Mouse (Mus musculus) limb, embryonic 15.5 days (tissue): Measurements from ENCODE around the gene Srms. TPM values are rescaled to one million over a fixed set of nuclear protein-coding genes. Genes with fewer than 3 reads are reported as not detected.

Source experiments
- ATAC-seq: fragments of 200-750 bp; cut with Nextera tagmentation; 2 replicates; pipeline ENCODE4 v1.8.0; 2017; ENCODE audit warnings: low read depth, moderate TSS enrichment; ENCODE audit not compliant: insufficient number of reproducible peaks, low FRiP score, low TSS enrichment
- H3K27ac ChIP-seq: fragments of 300-500 bp; sonication (generic); 2 replicates; pipeline ENCODE4 v1.5.1; 2015; ENCODE audit warnings: moderate library complexity, mild to moderate bottlenecking, inconsistent platforms
- H3K27me3 ChIP-seq: fragments of 300-500 bp; sonication (generic); 2 replicates; pipeline ENCODE4 v1.6.1; 2015; ENCODE audit warnings: inconsistent platforms
- H3K36me3 ChIP-seq: fragments of 300-500 bp; sonication (generic); 2 replicates; pipeline ENCODE4 v1.6.1; 2015; ENCODE audit warnings: inconsistent platforms
- H3K4me1 ChIP-seq: fragments of 300-500 bp; sonication (generic); 2 replicates; pipeline ENCODE4 v1.6.1; 2015; ENCODE audit warnings: inconsistent platforms
- H3K4me2 ChIP-seq: fragments of 300-500 bp; sonication (generic); 2 replicates; pipeline ENCODE4 v1.6.1; 2015; ENCODE audit warnings: mild to moderate bottlenecking, inconsistent platforms
- H3K4me3 ChIP-seq: fragments of 300-500 bp; sonication (generic); 2 replicates; pipeline ENCODE4 v1.5.1; 2015; ENCODE audit warnings: mild to moderate bottlenecking, inconsistent platforms
- H3K9ac ChIP-seq: fragments of 300-500 bp; sonication (generic); 2 replicates; pipeline ENCODE4 v1.6.1; 2015; ENCODE audit warnings: inconsistent platforms
- H3K9me3 ChIP-seq: fragments of 300-500 bp; sonication (generic); 2 replicates; pipeline ENCODE4 v1.6.1; 2016; ENCODE audit warnings: inconsistent platforms
- WGBS: fragments of 180-500 bp; shearing (Covaris S2); methylation state at CpG from one replicate; pipeline ENCODE4 v1.1.7; 2015; 5-methylcytosine and 5-hydroxymethylcytosine counted together
- polyA plus RNA-seq: library from polyadenylated mRNA; unstranded; fragments of >200 nt; fragmentation: Nextera tagmentation; extraction: Ambion mirVana; gene quantifications from 2 replicates; pipeline ENCODE4 v1.2.1, GENCODE M21; 2015

Gene Srms
- 0.26 and 0.41 TPM in 2 replicates for polyA plus RNA-seq

GRCm38 (mm10) chr2:181213021-181213445, at the start of gene Srms:
Gene Srms (minus strand): TSS chr2:181213185.
- 3% methylated on average over 17 of the region's 17 CpGs for WGBS
- no peak within 1 kb of the TSS for H3K9ac ChIP-seq
- no peak within 1 kb of the TSS for H3K27ac ChIP-seq
- H3K4me2 ChIP-seq: peak within 1 kb of the TSS; percentile 40
- no peaks in the 10 kb centered on the region for H3K9me3 ChIP-seq
- peak within 1 kb of the TSS; percentile 25 for H3K4me3 ChIP-seq
- peaks cover 14% of the 10 kb centered on the region for H3K4me1 ChIP-seq
- peaks cover 39% of the 10 kb centered on the region for H3K27me3 ChIP-seq
- no peaks in the 10 kb centered on the region for H3K36me3 ChIP-seq
- ATAC-seq: no peak

GRCm38 (mm10) chr2:181253248-181253647, 40.3 kb upstream of the Srms start:
- Histone ChIP-seq H3K4me3 (no peak overlapping the region), H3K27me3 (no peaks in the 10 kb centered on the region), H3K4me2 (no peak overlapping the region), H3K27ac (no peak overlapping the region), H3K36me3 (peaks cover 67% of the 10 kb centered on the region), H3K4me1 (no peaks in the 10 kb centered on the region), H3K9me3 (no peaks in the 10 kb centered on the region), H3K9ac (no peak overlapping the region)
- no peak for ATAC-seq
- WGBS: 78% methylated on average over 1 of the region's 1 CpGs

GRCm38 (mm10) chr2:181251841-181252240, 38.9 kb upstream of the Srms start:
- Histone ChIP-seq H3K4me2 (no peak overlapping the region), H3K9me3 (no peaks in the 10 kb centered on the region), H3K36me3 (peaks cover 57% of the 10 kb centered on the region), H3K4me3 (no peak overlapping the region), H3K27ac (no peak overlapping the region), H3K9ac (no peak overlapping the region), H3K4me1 (no peaks in the 10 kb centered on the region), H3K27me3 (no peaks in the 10 kb centered on the region)
- WGBS: 73% methylated on average over 1 of the region's 1 CpGs
- ATAC-seq: no peak

- no peak for ATAC-seq
- Histone ChIP-seq H3K9me3 (no peaks in the 10 kb centered on the region), H3K4me1 (no peaks in the 10 kb centered on the region), H3K27ac (no peak overlapping the region), H3K4me2 (no peak overlapping the region), H3K36me3 (peaks cover 38% of the 10 kb centered on the region), H3K4me3 (no peak overlapping the region), H3K9ac (no peak overlapping the region), H3K27me3 (no peaks in the 10 kb centered on the region)
- 89% methylated on average over 10 of the region's 10 CpGs for WGBS
These were observed 36.2 kb upstream of the Srms start for GRCm38 (mm10) chr2:181249217-181249616.

- no peak overlapping the region for H3K27ac ChIP-seq
- H3K9me3 ChIP-seq: no peaks in the 10 kb centered on the region
- no peak overlapping the region for H3K9ac ChIP-seq
- H3K4me2 ChIP-seq: no peak overlapping the region
- peaks cover 16% of the 10 kb centered on the region for H3K4me1 ChIP-seq
- H3K4me3 ChIP-seq: no peak overlapping the region
- H3K27me3 ChIP-seq: no peaks in the 10 kb centered on the region
- no peak for ATAC-seq
- WGBS: 42% methylated on average over 2 of the region's 2 CpGs
- H3K36me3 ChIP-seq: 0 out of 2 replicates have a peak, but pooled peaks cover 2% of the 10 kb centered on the region
These were observed 32.0 kb upstream of the Srms start for GRCm38 (mm10) chr2:181245031-181245430.

- peaks cover 18% of the 10 kb centered on the region for H3K4me1 ChIP-seq
- H3K4me3 ChIP-seq: no peak overlapping the region
- no peak overlapping the region for H3K9ac ChIP-seq
- no peak overlapping the region for H3K27ac ChIP-seq
- no peaks in the 10 kb centered on the region for H3K27me3 ChIP-seq
- H3K36me3 ChIP-seq: no peaks in the 10 kb centered on the region
- H3K9me3 ChIP-seq: no peaks in the 10 kb centered on the region
- no peak for ATAC-seq
- 33% methylated on average over 11 of the region's 11 CpGs for WGBS
- H3K4me2 ChIP-seq: no peak overlapping the region
These were observed 30.9 kb upstream of the Srms start for GRCm38 (mm10) chr2:181243706-181244394.

GRCm38 (mm10) chr2:181242314-181242665, 29.3 kb upstream of the Srms start:
- Histone ChIP-seq H3K9ac (no peak overlapping the region), H3K9me3 (no peaks in the 10 kb centered on the region), H3K4me3 (peak overlapping the region; percentile 51), H3K36me3 (peaks cover 6% of the 10 kb centered on the region), H3K4me1 (peaks cover 18% of the 10 kb centered on the region), H3K27ac (no peak overlapping the region), H3K4me2 (peak overlapping the region; percentile 59), H3K27me3 (no peaks in the 10 kb centered on the region)
- no peak for ATAC-seq
- 48% methylated on average over 3 of the region's 3 CpGs for WGBS

GRCm38 (mm10) chr2:181241602-181242313, 28.8 kb upstream of the Srms start, which contains the start of gene Helz2:
Gene Helz2 (minus strand): TSS chr2:181242027.
- Histone ChIP-seq H3K36me3 (peaks cover 6% of the 10 kb centered on the region), H3K4me3 (peak within 1 kb of the TSS; percentile 51), H3K4me2 (peak within 1 kb of the TSS; percentile 59), H3K27ac (no peak within 1 kb of the TSS), H3K9me3 (no peaks in the 10 kb centered on the region), H3K9ac (peak within 1 kb of the TSS; percentile 38; the same call in 1 of the 2 replicates), H3K27me3 (no peaks in the 10 kb centered on the region), H3K4me1 (peaks cover 18% of the 10 kb centered on the region)
- 6% methylated on average over 16 of the region's 16 CpGs for WGBS
- ATAC-seq: no peak

GRCm38 (mm10) chr2:181240806-181241440, 27.9 kb upstream of the Srms start:
- peak overlapping the region; percentile 51; the same call in 1 of the 2 replicates for H3K4me3 ChIP-seq
- ATAC-seq: no peak
- H3K9ac ChIP-seq: no peak overlapping the region
- H3K27ac ChIP-seq: no peak overlapping the region
- no peaks in the 10 kb centered on the region for H3K27me3 ChIP-seq
- no peaks in the 10 kb centered on the region for H3K9me3 ChIP-seq
- H3K4me2 ChIP-seq: peak overlapping the region; percentile 59
- peaks cover 11% of the 10 kb centered on the region for H3K36me3 ChIP-seq
- H3K4me1 ChIP-seq: peaks cover 18% of the 10 kb centered on the region
- 89% methylated on average over 13 of the region's 13 CpGs for WGBS

GRCm38 (mm10) chr2:181239261-181239660, 26.3 kb upstream of the Srms start:
- H3K9ac ChIP-seq: no peak overlapping the region
- H3K4me1 ChIP-seq: peaks cover 18% of the 10 kb centered on the region
- H3K27ac ChIP-seq: no peak overlapping the region
- no peak for ATAC-seq
- H3K36me3 ChIP-seq: peaks cover 21% of the 10 kb centered on the region
- no peaks in the 10 kb centered on the region for H3K9me3 ChIP-seq
- H3K4me3 ChIP-seq: no peak overlapping the region
- WGBS: 89% methylated on average over 9 of the region's 9 CpGs
- H3K27me3 ChIP-seq: no peaks in the 10 kb centered on the region
- H3K4me2 ChIP-seq: no peak overlapping the region

- ATAC-seq: no peak
- 70% methylated on average over 2 of the region's 2 CpGs for WGBS
- Histone ChIP-seq H3K4me1 (peaks cover 16% of the 10 kb centered on the region), H3K27ac (no peak overlapping the region), H3K4me3 (no peak overlapping the region), H3K36me3 (peaks cover 21% of the 10 kb centered on the region), H3K27me3 (no peaks in the 10 kb centered on the region), H3K4me2 (no peak overlapping the region), H3K9ac (no peak overlapping the region), H3K9me3 (no peaks in the 10 kb centered on the region)
These were observed 25.9 kb upstream of the Srms start for GRCm38 (mm10) chr2:181238861-181239260.

- WGBS: 80% methylated on average over 10 of the region's 10 CpGs
- ATAC-seq: no peak
These were observed 25.2 kb upstream of the Srms start for GRCm38 (mm10) chr2:181238091-181238610.

More at GRCm38 (mm10) chr2:181238091-181238610, 25.2 kb upstream of the Srms start:
- Histone ChIP-seq H3K27me3 (no peaks in the 10 kb centered on the region), H3K27ac (no peak overlapping the region), H3K36me3 (peaks cover 24% of the 10 kb centered on the region), H3K4me3 (no peak overlapping the region), H3K4me2 (no peak overlapping the region), H3K9me3 (no peaks in the 10 kb centered on the region), H3K9ac (no peak overlapping the region), H3K4me1 (peaks cover 14% of the 10 kb centered on the region)
